Mouse (Mus musculus): ENCODE measurements around the gene Syt16. TPM values are rescaled to one million over a fixed set of nuclear protein-coding genes. Genes with fewer than 3 reads are reported as not detected.

The Syt16 gene
- polyA plus RNA-seq, 1 experiment from 2014 or later: 53.7 TPM

DNA sequence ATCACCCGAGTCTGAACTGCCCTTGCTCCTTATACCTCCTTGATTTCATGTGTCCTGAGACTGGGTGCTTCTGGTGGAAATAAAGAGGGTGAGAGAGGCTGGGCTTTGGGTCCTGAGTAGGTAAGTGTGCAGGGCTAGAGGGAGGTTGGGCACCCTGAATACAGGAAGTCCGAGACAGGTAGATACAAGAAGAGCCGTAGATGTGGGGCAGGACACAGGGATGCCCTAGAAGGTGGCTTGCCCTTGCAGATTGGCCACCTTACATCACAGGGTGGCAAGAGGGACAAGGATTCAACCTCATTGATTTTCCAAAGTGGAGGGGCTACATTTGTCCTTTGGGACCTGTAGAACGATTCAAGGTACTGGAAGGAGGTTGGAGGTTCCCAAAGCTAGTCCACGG, 45.8 kb downstream of the Syt16 start:
- no peaks in the 10 kb centered on the region for H3K9me3 ChIP-seq (replicated peaks; ENCODE audit: control insufficient read depth, low read length)
- H3K4me1 ChIP-seq (ENCODE audit: control insufficient read depth, insufficient read depth, low read length): no peaks in the 10 kb centered on the region
- DNase-seq (ENCODE audit: low spot score): no peak
- no peak overlapping the region for H3K4me3 ChIP-seq (ENCODE audit: low read depth, low read length)
- ATAC-seq: no peak
- WGBS: 90% methylated on average over 5 of the region's 5 CpGs
- no peaks in the 10 kb centered on the region for H3K27me3 ChIP-seq (replicated peaks; ENCODE audit: control insufficient read depth, insufficient read depth, low read length)
- no peaks in the 10 kb centered on the region for H3K36me3 ChIP-seq (ENCODE audit: control insufficient read depth, insufficient read depth, low read length)
- no peak overlapping the region for H3K9ac ChIP-seq (ENCODE audit: low read length)
- no peak overlapping the region for H3K4me2 ChIP-seq (ENCODE audit: low read length)
- H3K27ac ChIP-seq (ENCODE audit: low read depth, low read length): no peak overlapping the region

DNA sequence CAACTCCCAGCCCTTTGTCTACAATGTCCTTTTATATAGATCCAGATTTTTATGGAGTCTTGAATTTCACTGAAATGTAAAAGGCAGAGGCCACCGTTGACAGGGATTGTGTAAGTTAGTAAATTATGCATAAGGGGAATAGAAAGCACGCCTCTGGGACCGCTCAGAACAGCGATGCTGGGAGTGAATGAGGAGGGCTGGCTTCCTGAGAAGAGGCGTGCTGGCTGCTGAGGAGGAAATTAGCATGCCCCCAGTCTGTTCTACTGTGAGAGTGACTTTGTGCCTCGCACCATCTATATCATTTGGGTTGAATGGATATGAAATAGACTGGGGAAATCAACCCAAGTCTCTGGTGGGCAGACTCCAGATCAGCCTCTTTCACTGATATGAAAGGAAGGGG, 46.3 kb downstream of the Syt16 start:
- no peaks in the 10 kb centered on the region for H3K9me3 ChIP-seq (replicated peaks; ENCODE audit: control insufficient read depth, low read length)
- H3K27ac ChIP-seq (ENCODE audit: low read depth, low read length): no peak overlapping the region
- peak; percentile 38 for DNase-seq (ENCODE audit: low spot score)
- no peak overlapping the region for H3K4me3 ChIP-seq (ENCODE audit: low read depth, low read length)
- H3K4me2 ChIP-seq (ENCODE audit: low read length): no peak overlapping the region
- H3K9ac ChIP-seq (ENCODE audit: low read length): no peak overlapping the region
- ATAC-seq: peak; percentile 61
- H3K4me1 ChIP-seq (ENCODE audit: control insufficient read depth, insufficient read depth, low read length): no peaks in the 10 kb centered on the region
- no peaks in the 10 kb centered on the region for H3K36me3 ChIP-seq (ENCODE audit: control insufficient read depth, insufficient read depth, low read length)
- no peaks in the 10 kb centered on the region for H3K27me3 ChIP-seq (replicated peaks; ENCODE audit: control insufficient read depth, insufficient read depth, low read length)
- WGBS: 40% methylated on average over 6 of the region's 6 CpGs

DNA sequence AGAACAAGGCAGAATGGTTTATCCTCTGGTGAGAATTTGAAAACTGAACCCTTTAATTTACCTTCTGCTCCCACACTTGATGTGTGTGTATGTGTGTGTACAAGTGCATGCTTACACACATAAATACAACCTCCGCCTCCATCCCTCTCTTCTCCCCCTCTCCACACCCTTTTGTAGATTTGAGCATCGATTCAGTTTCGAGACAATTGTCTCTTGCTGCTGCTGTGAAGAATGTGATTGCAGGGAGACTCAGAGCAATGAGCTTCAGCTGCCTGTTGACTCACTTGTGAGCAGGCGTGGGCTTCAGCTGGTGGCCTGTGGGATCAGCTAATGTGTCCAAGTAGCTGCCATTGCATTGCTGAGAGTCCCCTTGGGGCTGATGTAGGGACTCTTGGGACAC, 46.8 kb downstream of the Syt16 start:
- H3K4me3 ChIP-seq (ENCODE audit: low read depth, low read length): no peak overlapping the region
- ATAC-seq: no peak
- WGBS: 77% methylated on average over 4 of the region's 4 CpGs
- H3K27me3 ChIP-seq (replicated peaks; ENCODE audit: control insufficient read depth, insufficient read depth, low read length): no peaks in the 10 kb centered on the region
- H3K9me3 ChIP-seq (replicated peaks; ENCODE audit: control insufficient read depth, low read length): no peaks in the 10 kb centered on the region
- DNase-seq (ENCODE audit: low spot score): no peak
- no peaks in the 10 kb centered on the region for H3K4me1 ChIP-seq (ENCODE audit: control insufficient read depth, insufficient read depth, low read length)
- no peaks in the 10 kb centered on the region for H3K36me3 ChIP-seq (ENCODE audit: control insufficient read depth, insufficient read depth, low read length)
- H3K27ac ChIP-seq (ENCODE audit: low read depth, low read length): peak overlapping the region; percentile 10; the same call in 1 of the 2 replicates
- H3K4me2 ChIP-seq (ENCODE audit: low read length): no peak overlapping the region
- no peak overlapping the region for H3K9ac ChIP-seq (ENCODE audit: low read length)

GRCm38 (mm10) chr12:74055336-74055931, 58.0 kb downstream of the Syt16 start:
- no peaks in the 10 kb centered on the region for H3K27me3 ChIP-seq (replicated peaks; ENCODE audit: control insufficient read depth, insufficient read depth, low read length)
- DNase-seq (ENCODE audit: low spot score) (peak; percentile 93), ATAC-seq (peak; percentile 97)
- H3K4me2 ChIP-seq (ENCODE audit: low read length): no peak overlapping the region
- H3K9me3 ChIP-seq (replicated peaks; ENCODE audit: control insufficient read depth, low read length): no peaks in the 10 kb centered on the region
- 0 out of 2 replicates have a peak, but pooled peaks cover 4% of the 10 kb centered on the region for H3K4me1 ChIP-seq (ENCODE audit: control insufficient read depth, insufficient read depth, low read length)
- peak overlapping the region; percentile 52; the same call in 1 of the 2 replicates for H3K27ac ChIP-seq (ENCODE audit: low read depth, low read length)
- no peak overlapping the region for H3K4me3 ChIP-seq (ENCODE audit: low read depth, low read length)
- 46% methylated on average over 12 of the region's 12 CpGs for WGBS
- H3K9ac ChIP-seq (ENCODE audit: low read length): no peak overlapping the region
- H3K36me3 ChIP-seq (ENCODE audit: control insufficient read depth, insufficient read depth, low read length): no peaks in the 10 kb centered on the region

DNA sequence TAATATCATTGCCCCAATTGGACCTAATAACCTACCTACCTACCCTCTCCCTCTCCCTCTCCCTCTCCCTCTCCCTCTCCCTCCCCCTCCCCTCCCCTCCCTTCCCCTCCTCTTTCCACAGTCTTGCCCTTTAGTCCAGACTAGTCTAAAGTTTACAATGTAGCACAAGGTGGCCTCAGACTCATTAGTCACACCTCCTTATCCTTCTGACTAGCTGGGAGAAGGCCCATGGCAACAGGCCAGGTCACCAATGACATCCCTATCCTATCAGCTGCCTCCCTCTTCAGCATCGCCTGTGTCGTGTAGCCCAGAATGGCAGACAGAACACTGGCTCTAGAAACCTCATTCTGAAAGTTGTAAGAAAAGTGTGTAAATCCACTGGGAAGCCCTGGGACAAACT, 58.7 kb downstream of the Syt16 start:
- Histone ChIP-seq H3K27me3 (replicated peaks; ENCODE audit: control insufficient read depth, insufficient read depth, low read length) (no peaks in the 10 kb centered on the region), H3K4me3 (ENCODE audit: low read depth, low read length) (no peak overlapping the region), H3K9ac (ENCODE audit: low read length) (no peak overlapping the region), H3K36me3 (ENCODE audit: control insufficient read depth, insufficient read depth, low read length) (no peaks in the 10 kb centered on the region), H3K4me2 (ENCODE audit: low read length) (no peak overlapping the region), H3K9me3 (replicated peaks; ENCODE audit: control insufficient read depth, low read length) (no peaks in the 10 kb centered on the region), H3K27ac (ENCODE audit: low read depth, low read length) (no peak overlapping the region), H3K4me1 (ENCODE audit: control insufficient read depth, insufficient read depth, low read length) (0 out of 2 replicates have a peak, but pooled peaks cover 4% of the 10 kb centered on the region)
- DNase-seq (ENCODE audit: low spot score) (no peak), ATAC-seq (peak; percentile 10; the same call in 1 of the 2 replicates)
- 70% methylated on average over 2 of the region's 2 CpGs for WGBS

DNA sequence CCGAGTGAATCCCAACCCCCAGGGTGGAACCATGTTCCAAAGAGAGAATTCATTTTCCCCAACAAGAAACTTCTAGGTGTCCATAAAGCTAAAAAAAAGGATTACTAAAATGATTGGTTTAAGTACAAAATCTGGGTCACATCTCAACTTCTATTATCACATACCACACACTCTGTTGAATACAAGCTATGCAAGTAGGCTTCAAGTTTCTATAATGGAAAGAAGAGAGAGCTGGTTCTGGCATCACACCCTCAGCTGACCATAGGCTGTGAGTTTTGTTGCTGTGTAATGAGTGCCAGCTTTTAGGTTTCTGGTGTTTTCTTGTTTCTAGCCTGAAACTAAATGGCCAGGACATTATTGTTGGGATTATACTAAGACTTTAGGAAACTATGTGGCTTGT, 65.1 kb downstream of the Syt16 start:
- Histone ChIP-seq H3K9me3 (replicated peaks; ENCODE audit: control insufficient read depth, low read length) (no peaks in the 10 kb centered on the region), H3K4me2 (ENCODE audit: low read length) (no peak overlapping the region), H3K4me3 (ENCODE audit: low read depth, low read length) (no peak overlapping the region), H3K27me3 (replicated peaks; ENCODE audit: control insufficient read depth, insufficient read depth, low read length) (no peaks in the 10 kb centered on the region), H3K27ac (ENCODE audit: low read depth, low read length) (no peak overlapping the region), H3K4me1 (ENCODE audit: control insufficient read depth, insufficient read depth, low read length) (no peaks in the 10 kb centered on the region), H3K9ac (ENCODE audit: low read length) (no peak overlapping the region), H3K36me3 (ENCODE audit: control insufficient read depth, insufficient read depth, low read length) (no peaks in the 10 kb centered on the region)
- DNase-seq (ENCODE audit: low spot score): no peak
- ATAC-seq: no peak
- 92% methylated on average over 1 of the region's 1 CpGs for WGBS

DNA sequence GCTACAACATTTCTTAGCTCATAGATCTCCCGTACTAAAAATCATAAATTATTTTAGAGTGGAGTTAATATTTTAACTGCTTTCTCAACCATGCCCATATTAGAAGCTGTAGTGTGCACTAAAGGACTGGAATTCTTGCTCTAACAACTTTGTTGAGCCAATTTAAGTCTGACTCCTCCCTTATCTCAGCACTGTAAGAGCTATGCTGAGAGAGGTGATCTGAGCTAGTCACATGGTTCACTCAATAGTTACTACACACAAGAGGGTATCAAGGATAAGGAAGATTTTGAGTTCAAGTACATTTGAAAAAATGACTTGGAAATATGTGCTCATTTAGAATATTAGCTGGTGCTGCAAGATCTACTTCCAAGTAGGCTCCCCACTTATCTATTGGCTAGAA, 71.5 kb downstream of the Syt16 start:
- Histone ChIP-seq H3K27me3 (replicated peaks; ENCODE audit: control insufficient read depth, insufficient read depth, low read length) (no peaks in the 10 kb centered on the region), H3K9ac (ENCODE audit: low read length) (no peak overlapping the region)
- 98% methylated on average over 1 of the region's 1 CpGs for WGBS

GRCm38 (mm10) chr12:74075590-74075989, 78.1 kb downstream of the Syt16 start:
- H3K9ac ChIP-seq (ENCODE audit: low read length): no peak overlapping the region
- H3K9me3 ChIP-seq (replicated peaks; ENCODE audit: control insufficient read depth, low read length): no peaks in the 10 kb centered on the region
- no peaks in the 10 kb centered on the region for H3K27me3 ChIP-seq (replicated peaks; ENCODE audit: control insufficient read depth, insufficient read depth, low read length)
- H3K27ac ChIP-seq (ENCODE audit: low read depth, low read length): 0 out of 2 replicates have a peak overlapping the region, but pooled peaks have one; percentile 18
- peaks cover 8% of the 10 kb centered on the region; the same call in 1 of the 2 replicates for H3K4me1 ChIP-seq (ENCODE audit: control insufficient read depth, insufficient read depth, low read length)
- ATAC-seq: no peak
- DNase-seq (ENCODE audit: low spot score): no peak
- H3K4me2 ChIP-seq (ENCODE audit: low read length): no peak overlapping the region
- no peaks in the 10 kb centered on the region for H3K36me3 ChIP-seq (ENCODE audit: control insufficient read depth, insufficient read depth, low read length)
- no peak overlapping the region for H3K4me3 ChIP-seq (ENCODE audit: low read depth, low read length)
- WGBS: 66% methylated on average over 3 of the region's 3 CpGs

More for the DNA sequence above, 71.5 kb downstream of the Syt16 start:
- no peak for DNase-seq (ENCODE audit: low spot score)
- no peak overlapping the region for H3K4me2 ChIP-seq (ENCODE audit: low read length)
- ATAC-seq: no peak
- H3K27ac ChIP-seq (ENCODE audit: low read depth, low read length): no peak overlapping the region
- no peaks in the 10 kb centered on the region for H3K9me3 ChIP-seq (replicated peaks; ENCODE audit: control insufficient read depth, low read length)
- H3K4me1 ChIP-seq (ENCODE audit: control insufficient read depth, insufficient read depth, low read length): no peaks in the 10 kb centered on the region
- no peaks in the 10 kb centered on the region for H3K36me3 ChIP-seq (ENCODE audit: control insufficient read depth, insufficient read depth, low read length)
- no peak overlapping the region for H3K4me3 ChIP-seq (ENCODE audit: low read depth, low read length)

GRCm38 (mm10) chr12:74076091-74076490, 78.6 kb downstream of the Syt16 start:
- 73% methylated on average over 4 of the region's 4 CpGs for WGBS

More at GRCm38 (mm10) chr12:74076091-74076490, 78.6 kb downstream of the Syt16 start:
- DNase-seq (ENCODE audit: low spot score) (no peak), ATAC-seq (no peak)
- H3K9me3 ChIP-seq (replicated peaks; ENCODE audit: control insufficient read depth, low read length): no peaks in the 10 kb centered on the region
- H3K9ac ChIP-seq (ENCODE audit: low read length): no peak overlapping the region
- peaks cover 8% of the 10 kb centered on the region; the same call in 1 of the 2 replicates for H3K4me1 ChIP-seq (ENCODE audit: control insufficient read depth, insufficient read depth, low read length)
- H3K27me3 ChIP-seq (replicated peaks; ENCODE audit: control insufficient read depth, insufficient read depth, low read length): no peaks in the 10 kb centered on the region
- H3K27ac ChIP-seq (ENCODE audit: low read depth, low read length): no peak overlapping the region; the same call in 1 of the 2 replicates
- H3K4me3 ChIP-seq (ENCODE audit: low read depth, low read length): no peak overlapping the region
- no peaks in the 10 kb centered on the region for H3K36me3 ChIP-seq (ENCODE audit: control insufficient read depth, insufficient read depth, low read length)
- no peak overlapping the region for H3K4me2 ChIP-seq (ENCODE audit: low read length)
